Mouse (Mus musculus) thymus, postnatal 14 days (tissue): ENCODE measurements around the gene Ptma.

Experiments used
- DNase-seq: peaks from one replicate; pipeline ENCODE4 v3.0.0; 2021

Ptma gene

DNA sequence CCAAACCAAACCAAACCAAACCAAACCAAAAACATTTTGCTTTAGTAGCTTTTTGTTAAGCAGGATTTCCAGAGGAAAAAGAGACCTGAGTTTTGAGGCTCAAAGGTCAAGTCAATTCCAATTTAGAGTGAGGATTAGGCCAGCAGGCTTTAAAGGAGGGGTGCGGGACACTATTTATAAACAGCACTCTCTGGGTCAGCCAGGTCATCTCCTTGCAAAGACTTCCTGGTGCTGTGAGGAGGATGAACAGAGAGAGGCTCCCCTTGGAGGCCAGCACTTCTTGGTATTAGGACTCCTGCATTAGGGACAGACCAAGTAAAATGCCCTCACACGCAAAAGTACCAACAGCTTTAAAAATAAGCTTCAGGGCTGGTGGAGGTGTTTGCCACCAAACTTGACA is 25.4 kb downstream of the Ptma start:
- DNase-seq = no peak

GRCm38 (mm10) chr1:86555665-86556064 is 29.1 kb downstream of the Ptma start:
- DNase-seq = no peak

- no peak for DNase-seq
These were observed 31.3 kb downstream of the Ptma start for GRCm38 (mm10) chr1:86557872-86558271.

DNA sequence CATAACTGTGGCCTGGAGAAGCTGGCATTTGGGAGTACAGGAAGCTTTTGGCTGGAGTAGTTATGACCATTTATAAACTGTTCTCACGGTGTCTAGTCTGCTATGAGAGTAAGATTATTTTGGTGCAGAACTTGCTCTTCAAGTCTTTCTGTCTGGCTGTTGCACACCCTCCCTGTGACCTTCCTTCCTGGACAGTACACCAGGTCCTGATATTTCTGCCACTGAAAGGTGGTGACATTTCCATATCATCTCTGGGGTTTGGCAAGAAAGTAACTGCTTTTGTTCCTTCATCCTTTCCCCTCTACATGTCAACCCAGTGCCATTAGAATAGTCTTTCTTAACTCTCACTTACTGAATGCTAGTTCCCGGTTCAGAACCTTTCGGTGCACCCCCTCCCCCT is 32.7 kb downstream of the Ptma start:
- DNase-seq = no peak

DNA sequence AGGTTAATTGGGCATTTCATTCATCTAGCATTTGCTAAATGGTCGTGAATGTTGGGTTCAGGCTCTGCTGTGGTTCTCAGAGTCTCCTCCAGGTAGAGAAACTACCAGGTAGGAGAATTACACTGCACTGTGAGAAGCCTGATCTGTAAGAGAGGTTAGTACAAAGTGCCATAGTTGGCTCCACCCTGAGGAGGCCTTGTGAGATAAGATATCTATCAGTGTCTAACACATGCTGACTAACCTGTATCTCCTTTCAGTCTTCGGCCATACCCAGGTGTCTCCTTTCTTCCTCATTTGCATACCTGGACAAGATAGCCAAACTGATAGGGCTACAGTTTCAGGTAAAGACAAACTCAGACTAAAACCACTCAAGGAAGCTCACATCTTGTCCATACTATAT is 36.1 kb downstream of the Ptma start:
- DNase-seq = no peak

GRCm38 (mm10) chr1:86568409-86568808 is 41.9 kb downstream of the Ptma start:
- no peak for DNase-seq

DNA sequence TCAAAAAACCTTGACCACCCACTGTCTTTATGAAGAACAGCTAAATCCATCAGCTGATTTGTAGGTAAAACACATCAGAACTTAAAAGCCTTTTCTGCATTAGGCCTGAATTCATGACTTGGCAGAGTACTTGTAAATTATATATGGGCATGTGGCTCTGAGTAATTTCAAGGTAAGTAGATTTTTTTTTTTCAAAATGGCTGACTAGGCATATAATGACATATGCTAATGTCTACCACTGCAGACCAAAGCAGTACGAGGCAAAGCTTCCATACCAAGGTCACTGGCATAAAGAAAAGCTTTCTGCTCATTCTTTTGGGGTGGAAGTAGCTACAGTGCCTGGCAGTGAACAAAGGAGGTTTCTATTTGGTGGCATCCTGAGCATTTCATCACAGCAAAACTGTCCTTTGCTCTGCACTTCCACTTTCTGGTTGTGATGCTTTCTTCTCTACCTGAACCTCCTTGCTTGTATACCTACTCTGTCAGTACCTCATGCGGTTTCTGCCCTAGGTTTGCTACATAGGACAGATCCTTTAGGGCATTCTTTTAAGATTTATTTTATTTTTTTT is 42.9 kb downstream of the Ptma start:
- no peak for DNase-seq

- DNase-seq = no peak
These were observed 44.9 kb downstream of the Ptma start for GRCm38 (mm10) chr1:86571381-86571780.

- no peak for DNase-seq
These were observed 45.4 kb downstream of the Ptma start for GRCm38 (mm10) chr1:86571941-86572340.
